Mouse (Mus musculus): Measurements from ENCODE around the gene Gatad2b. TPM values are rescaled to one million over a fixed set of nuclear protein-coding genes. Genes with fewer than 3 reads are reported as not detected.

Gatad2b gene
- polyA plus RNA-seq, 1 experiment from 2014 or later: 10.4 TPM

GRCm38 (mm10) chr3:90290602-90291001 lies 2.4 kb upstream of the Gatad2b start:
- no peak overlapping the region for H3K27ac ChIP-seq (ENCODE audit: low read depth, low read length)
- DNase-seq (ENCODE audit: low spot score, missing footprints): no peak
- no peaks in the 10 kb centered on the region for H3K9me3 ChIP-seq (ENCODE audit: control insufficient read depth, low read length)
- no peak overlapping the region for H3K9ac ChIP-seq (ENCODE audit: low read length)
- H3K4me2 ChIP-seq: no peak overlapping the region
- H3K4me3 ChIP-seq (ENCODE audit: low read depth, low read length): no peak overlapping the region
- peaks cover 11% of the 10 kb centered on the region for H3K4me1 ChIP-seq (ENCODE audit: control insufficient read depth, insufficient read depth, low read length)
- WGBS: 85% methylated on average over 1 of the region's 1 CpGs
- ATAC-seq (ENCODE audit: low FRiP score): no peak
- H3K27me3 ChIP-seq (ENCODE audit: control insufficient read depth, insufficient read depth, low read length): no peaks in the 10 kb centered on the region
- no peaks in the 10 kb centered on the region for H3K36me3 ChIP-seq (ENCODE audit: control insufficient read depth, insufficient read depth, low read length)

GRCm38 (mm10) chr3:90291982-90292344 lies 1.0 kb upstream of the Gatad2b start:
- H3K9ac ChIP-seq (ENCODE audit: low read length): peak overlapping the region; percentile 83; the same call in 1 of the 2 replicates
- H3K36me3 ChIP-seq (ENCODE audit: control insufficient read depth, insufficient read depth, low read length): no peaks in the 10 kb centered on the region
- H3K27me3 ChIP-seq (ENCODE audit: control insufficient read depth, insufficient read depth, low read length): no peaks in the 10 kb centered on the region
- peak overlapping the region; percentile 90 for H3K27ac ChIP-seq (ENCODE audit: low read depth, low read length)
- no peak for DNase-seq (ENCODE audit: low spot score, missing footprints)
- H3K4me1 ChIP-seq (ENCODE audit: control insufficient read depth, insufficient read depth, low read length): peaks cover 11% of the 10 kb centered on the region
- ATAC-seq (ENCODE audit: low FRiP score): no peak
- H3K4me3 ChIP-seq (ENCODE audit: low read depth, low read length): peak overlapping the region; percentile 80
- H3K9me3 ChIP-seq (ENCODE audit: control insufficient read depth, low read length): no peaks in the 10 kb centered on the region
- 40% methylated on average over 2 of the region's 2 CpGs for WGBS
- peak overlapping the region; percentile 63 for H3K4me2 ChIP-seq

GRCm38 (mm10) chr3:90293352-90294063 lies 530 bp downstream of the Gatad2b start:
- Histone ChIP-seq H3K9ac (ENCODE audit: low read length) (peak overlapping the region; percentile 91), H3K27ac (ENCODE audit: low read depth, low read length) (peak overlapping the region; percentile 94), H3K4me2 (peak overlapping the region; percentile 62), H3K4me3 (ENCODE audit: low read depth, low read length) (peak overlapping the region; percentile 80), H3K9me3 (ENCODE audit: control insufficient read depth, low read length) (no peaks in the 10 kb centered on the region), H3K27me3 (ENCODE audit: control insufficient read depth, insufficient read depth, low read length) (no peaks in the 10 kb centered on the region), H3K36me3 (ENCODE audit: control insufficient read depth, insufficient read depth, low read length) (no peaks in the 10 kb centered on the region), H3K4me1 (ENCODE audit: control insufficient read depth, insufficient read depth, low read length) (peaks cover 11% of the 10 kb centered on the region)
- under 1% methylated on average over 33 of the region's 68 CpGs for WGBS
- DNase-seq (ENCODE audit: low spot score, missing footprints): peak; percentile 98
- peak; percentile 67 for ATAC-seq (ENCODE audit: low FRiP score)

DNA sequence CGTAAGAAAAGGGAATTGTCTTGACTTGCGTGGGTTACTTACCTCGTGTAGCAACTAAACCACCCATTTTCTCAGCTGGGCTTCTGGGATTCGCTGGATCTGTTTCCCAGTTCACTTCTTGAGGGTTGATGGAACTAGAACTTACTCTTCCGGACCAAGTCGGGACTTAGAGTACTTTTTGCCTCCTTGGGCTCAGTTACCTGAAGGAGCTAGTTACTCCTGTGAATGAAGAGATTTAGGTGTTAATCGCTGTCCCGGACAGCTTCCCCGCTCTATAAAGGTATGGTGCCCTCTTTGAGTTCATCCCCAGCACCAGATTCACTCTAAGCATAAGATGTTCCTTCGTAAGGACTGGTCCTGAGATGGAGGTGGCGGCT lies 1.1 kb downstream of the Gatad2b start:
- Histone ChIP-seq H3K27me3 (ENCODE audit: control insufficient read depth, insufficient read depth, low read length) (no peaks in the 10 kb centered on the region), H3K4me3 (ENCODE audit: low read depth, low read length) (peak overlapping the region; percentile 80), H3K36me3 (ENCODE audit: control insufficient read depth, insufficient read depth, low read length) (no peaks in the 10 kb centered on the region), H3K4me1 (ENCODE audit: control insufficient read depth, insufficient read depth, low read length) (peaks cover 11% of the 10 kb centered on the region), H3K9ac (ENCODE audit: low read length) (peak overlapping the region; percentile 91), H3K27ac (ENCODE audit: low read depth, low read length) (peak overlapping the region; percentile 94; the same call in 1 of the 2 replicates), H3K9me3 (ENCODE audit: control insufficient read depth, low read length) (no peaks in the 10 kb centered on the region), H3K4me2 (peak overlapping the region; percentile 62)
- DNase-seq (ENCODE audit: low spot score, missing footprints): peak; percentile 93
- 1% methylated on average over 11 of the region's 11 CpGs for WGBS
- no peak for ATAC-seq (ENCODE audit: low FRiP score)

- no peaks in the 10 kb centered on the region for H3K9me3 ChIP-seq (ENCODE audit: control insufficient read depth, low read length)
- no peak for DNase-seq (ENCODE audit: low spot score, missing footprints)
- H3K36me3 ChIP-seq (ENCODE audit: control insufficient read depth, insufficient read depth, low read length): no peaks in the 10 kb centered on the region
- H3K4me2 ChIP-seq: peak overlapping the region; percentile 62
- H3K27ac ChIP-seq (ENCODE audit: low read depth, low read length): no peak overlapping the region
- no peaks in the 10 kb centered on the region for H3K27me3 ChIP-seq (ENCODE audit: control insufficient read depth, insufficient read depth, low read length)
- 83% methylated on average over 2 of the region's 2 CpGs for WGBS
- H3K9ac ChIP-seq (ENCODE audit: low read length): peak overlapping the region; percentile 91
- peak overlapping the region; percentile 80 for H3K4me3 ChIP-seq (ENCODE audit: low read depth, low read length)
- peaks cover 11% of the 10 kb centered on the region for H3K4me1 ChIP-seq (ENCODE audit: control insufficient read depth, insufficient read depth, low read length)
- ATAC-seq (ENCODE audit: low FRiP score): no peak
Measured at GRCm38 (mm10) chr3:90294651-90295050, 1.7 kb downstream of the Gatad2b start.

DNA sequence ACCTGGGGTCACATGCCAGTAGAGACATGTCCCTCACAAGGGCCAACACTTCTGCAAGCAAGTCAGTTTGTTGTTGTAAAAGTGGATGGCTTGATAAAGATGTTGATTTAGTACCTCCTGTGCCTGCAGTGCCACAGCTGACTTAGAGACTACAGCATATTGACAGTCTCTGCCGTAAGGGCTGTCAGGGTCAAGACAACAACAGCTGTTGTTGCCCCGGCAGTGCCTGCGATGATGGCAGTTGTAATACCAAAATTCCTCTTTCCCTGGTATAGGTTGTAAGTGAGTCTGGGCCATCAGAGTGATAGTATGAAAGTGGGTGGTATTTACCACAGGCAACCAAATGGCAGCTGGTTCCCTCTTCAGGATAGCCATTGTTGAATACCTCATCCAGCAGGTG lies 12.8 kb downstream of the Gatad2b start:
- no peaks in the 10 kb centered on the region for H3K27me3 ChIP-seq (ENCODE audit: control insufficient read depth, insufficient read depth, low read length)
- no peak for DNase-seq (ENCODE audit: low spot score, missing footprints)
- H3K9me3 ChIP-seq (ENCODE audit: control insufficient read depth, low read length): no peaks in the 10 kb centered on the region
- no peak overlapping the region for H3K4me3 ChIP-seq (ENCODE audit: low read depth, low read length)
- no peaks in the 10 kb centered on the region for H3K36me3 ChIP-seq (ENCODE audit: control insufficient read depth, insufficient read depth, low read length)
- WGBS: 86% methylated on average over 3 of the region's 3 CpGs
- H3K4me2 ChIP-seq: no peak overlapping the region
- ATAC-seq (ENCODE audit: low FRiP score): no peak
- no peak overlapping the region for H3K9ac ChIP-seq (ENCODE audit: low read length)
- H3K27ac ChIP-seq (ENCODE audit: low read depth, low read length): no peak overlapping the region
- no peaks in the 10 kb centered on the region for H3K4me1 ChIP-seq (ENCODE audit: control insufficient read depth, insufficient read depth, low read length)

GRCm38 (mm10) chr3:90309589-90309988 lies 16.6 kb downstream of the Gatad2b start:
- no peaks in the 10 kb centered on the region for H3K36me3 ChIP-seq (ENCODE audit: control insufficient read depth, insufficient read depth, low read length)
- no peak overlapping the region for H3K4me3 ChIP-seq (ENCODE audit: low read depth, low read length)
- ATAC-seq (ENCODE audit: low FRiP score) (no peak), DNase-seq (ENCODE audit: low spot score, missing footprints) (no peak)
- H3K9me3 ChIP-seq (ENCODE audit: control insufficient read depth, low read length): no peaks in the 10 kb centered on the region
- no peak overlapping the region for H3K4me2 ChIP-seq
- H3K9ac ChIP-seq (ENCODE audit: low read length): no peak overlapping the region
- no peak overlapping the region for H3K27ac ChIP-seq (ENCODE audit: low read depth, low read length)
- no peaks in the 10 kb centered on the region for H3K4me1 ChIP-seq (ENCODE audit: control insufficient read depth, insufficient read depth, low read length)
- H3K27me3 ChIP-seq (ENCODE audit: control insufficient read depth, insufficient read depth, low read length): no peaks in the 10 kb centered on the region

GRCm38 (mm10) chr3:90313367-90313766 lies 20.4 kb downstream of the Gatad2b start:
- Histone ChIP-seq H3K9me3 (ENCODE audit: control insufficient read depth, low read length) (no peaks in the 10 kb centered on the region), H3K27ac (ENCODE audit: low read depth, low read length) (no peak overlapping the region), H3K4me2 (no peak overlapping the region), H3K36me3 (ENCODE audit: control insufficient read depth, insufficient read depth, low read length) (no peaks in the 10 kb centered on the region), H3K4me3 (ENCODE audit: low read depth, low read length) (no peak overlapping the region), H3K27me3 (ENCODE audit: control insufficient read depth, insufficient read depth, low read length) (no peaks in the 10 kb centered on the region), H3K9ac (ENCODE audit: low read length) (no peak overlapping the region), H3K4me1 (ENCODE audit: control insufficient read depth, insufficient read depth, low read length) (no peaks in the 10 kb centered on the region)
- ATAC-seq (ENCODE audit: low FRiP score): no peak
- no peak for DNase-seq (ENCODE audit: low spot score, missing footprints)

- Histone ChIP-seq H3K4me3 (ENCODE audit: low read depth, low read length) (no peak overlapping the region), H3K36me3 (ENCODE audit: control insufficient read depth, insufficient read depth, low read length) (no peaks in the 10 kb centered on the region), H3K27me3 (ENCODE audit: control insufficient read depth, insufficient read depth, low read length) (no peaks in the 10 kb centered on the region), H3K27ac (ENCODE audit: low read depth, low read length) (no peak overlapping the region), H3K9ac (ENCODE audit: low read length) (no peak overlapping the region), H3K4me1 (ENCODE audit: control insufficient read depth, insufficient read depth, low read length) (no peaks in the 10 kb centered on the region), H3K9me3 (ENCODE audit: control insufficient read depth, low read length) (no peaks in the 10 kb centered on the region), H3K4me2 (no peak overlapping the region)
- no peak for DNase-seq (ENCODE audit: low spot score, missing footprints)
- ATAC-seq (ENCODE audit: low FRiP score): no peak
Measured at GRCm38 (mm10) chr3:90314241-90314640, 21.3 kb downstream of the Gatad2b start.
